Mouse (Mus musculus): ENCODE measurements around the gene Tnpo2.
"Not testable (repeated sequence)": the region's sequence is repeated elsewhere in the genome, so short reads cannot be mapped to it uniquely, and the experiment has no call there.

The Tnpo2 gene

DNA sequence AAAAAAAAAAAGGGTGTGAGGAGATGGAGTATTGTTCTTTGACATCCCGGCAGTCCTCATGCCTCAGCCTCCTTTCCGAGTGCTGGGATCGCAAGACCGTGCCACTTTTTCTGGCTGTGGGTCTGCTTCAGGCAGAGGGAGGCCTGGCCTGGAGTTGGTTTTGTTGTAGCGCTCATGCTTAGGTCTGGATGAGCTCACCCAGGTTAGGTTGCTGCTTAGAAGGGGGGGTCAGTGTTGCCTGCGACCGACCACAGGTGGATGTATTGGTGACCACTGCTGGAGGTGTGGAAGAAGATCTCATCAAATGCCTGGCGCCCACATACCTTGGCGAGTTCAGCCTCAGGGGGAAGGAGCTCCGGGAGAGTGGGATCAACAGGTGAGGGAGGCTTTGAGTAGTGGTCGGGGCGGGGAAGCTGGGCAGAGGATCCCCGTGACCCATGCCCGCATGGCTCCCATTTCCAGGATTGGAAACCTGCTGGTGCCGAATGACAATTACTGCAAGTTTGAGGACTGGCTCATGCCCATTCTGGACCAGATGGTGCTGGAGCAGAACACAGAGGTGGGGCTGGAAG is 36.4 kb downstream of the Tnpo2 start:
- DNase-seq (ENCODE audit: low spot score) = no peak

DNA sequence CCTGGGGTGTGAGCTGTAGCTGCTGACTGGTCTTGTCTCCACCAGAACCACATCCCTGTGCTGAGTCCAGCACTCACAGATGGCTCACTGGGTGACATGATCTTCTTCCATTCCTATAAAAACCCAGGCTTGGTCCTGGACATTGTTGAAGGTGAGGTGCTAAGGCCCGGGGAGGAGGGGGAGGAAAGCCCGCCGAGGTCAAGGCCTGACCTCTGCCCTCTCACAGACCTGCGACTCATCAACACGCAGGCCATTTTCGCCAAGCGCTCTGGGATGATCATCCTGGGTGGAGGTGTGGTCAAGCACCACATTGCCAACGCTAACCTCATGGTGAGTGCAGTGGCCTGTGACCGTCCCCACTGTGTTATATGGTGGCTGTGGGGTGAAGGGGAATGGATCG is 37.5 kb downstream of the Tnpo2 start:
- DNase-seq (ENCODE audit: low spot score) = no peak

DNA sequence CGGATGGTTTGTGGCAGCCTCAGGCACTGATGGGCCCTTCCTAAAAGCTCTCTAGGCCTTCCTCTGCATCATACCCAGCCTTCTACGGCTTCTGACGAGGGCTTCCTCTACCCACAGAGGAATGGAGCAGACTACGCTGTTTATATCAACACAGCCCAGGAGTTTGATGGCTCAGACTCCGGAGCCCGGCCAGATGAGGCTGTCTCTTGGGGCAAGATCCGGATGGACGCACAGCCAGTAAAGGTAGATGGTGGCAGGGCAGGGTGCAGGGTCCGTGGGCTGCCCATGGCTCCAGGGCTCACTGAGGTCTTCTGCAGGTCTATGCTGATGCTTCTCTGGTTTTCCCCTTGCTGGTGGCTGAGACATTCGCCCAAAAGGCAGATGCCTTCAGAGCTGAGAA is 37.9 kb downstream of the Tnpo2 start:
- DNase-seq (ENCODE audit: low spot score) = no peak

DNA sequence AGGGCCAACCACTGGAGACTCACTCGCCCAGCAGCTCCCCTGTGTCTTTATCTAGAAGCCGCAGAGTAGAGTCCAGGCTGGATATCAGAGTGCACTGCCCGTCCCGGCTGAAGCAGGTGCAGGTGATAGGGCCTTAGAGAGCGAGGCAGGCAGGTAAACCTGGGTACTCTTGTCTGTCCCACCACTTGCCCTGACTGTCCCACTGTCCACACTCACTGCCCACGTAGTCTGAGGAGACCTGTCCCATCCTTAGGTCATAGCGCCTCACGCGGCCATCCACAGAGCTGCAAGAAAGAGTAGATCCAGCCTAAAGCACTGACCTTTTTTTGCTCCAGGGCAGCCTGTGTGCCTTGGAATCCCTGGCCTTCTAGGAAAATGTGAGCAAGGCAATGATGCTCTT is 39.3 kb downstream of the Tnpo2 start:
- peak; percentile 54 for DNase-seq (ENCODE audit: low spot score)

- DNase-seq (ENCODE audit: low spot score) = peak; percentile 92
These were observed 40.3 kb downstream of the Tnpo2 start for GRCm38 (mm10) chr8:85076993-85077392.

DNA sequence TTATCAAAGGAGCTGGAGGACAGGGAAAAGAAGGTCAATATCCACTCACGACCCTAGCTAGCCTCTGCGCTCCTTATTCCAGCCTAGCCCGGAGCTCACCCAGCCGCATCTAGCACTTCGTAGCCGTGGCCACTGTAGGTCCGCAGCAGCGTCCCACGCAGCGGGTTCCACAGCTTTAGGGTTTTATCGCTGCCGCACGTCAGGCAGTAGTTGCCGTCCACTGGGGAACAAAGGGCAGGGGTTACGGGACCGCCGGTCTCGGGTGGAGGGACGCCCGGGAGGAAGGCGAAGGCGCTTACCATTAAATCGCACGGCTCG is 43.5 kb downstream of the Tnpo2 start:
- no peak for DNase-seq (ENCODE audit: low spot score)

- peak; percentile 85 for DNase-seq (ENCODE audit: low spot score)
These were observed 44.0 kb downstream of the Tnpo2 start, which contains the start of gene Wdr83os for GRCm38 (mm10) chr8:85080532-85081215. Gene Wdr83os, plus strand, starts transcription at chr8:85080740.

DNA sequence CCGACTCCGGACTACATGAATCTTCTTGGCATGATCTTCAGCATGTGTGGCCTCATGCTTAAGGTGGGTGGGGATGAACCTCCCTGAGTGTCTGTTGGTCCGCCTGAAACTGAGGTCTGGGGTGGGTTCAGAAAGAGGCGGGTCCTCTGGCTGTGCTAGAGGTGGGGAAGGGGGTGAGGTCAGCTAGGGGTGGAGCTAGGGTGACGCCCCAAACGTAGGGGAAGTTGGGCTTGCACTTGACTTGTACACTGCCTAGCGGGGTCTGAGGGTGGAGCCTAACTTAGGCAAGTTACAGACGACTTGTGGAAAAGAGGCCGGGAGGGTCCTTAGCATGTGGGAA is 44.5 kb downstream of the Tnpo2 start, which contains the start of gene Wdr83:
Gene Wdr83, minus strand, starts transcription at position 91 of the 340 bp plus-strand sequence.
- no peak for DNase-seq (ENCODE audit: low spot score)

GRCm38 (mm10) chr8:85082169-85082568 is 45.5 kb downstream of the Tnpo2 start:
- not testable (repeated sequence) for DNase-seq (ENCODE audit: low spot score)

- DNase-seq (ENCODE audit: low spot score) = peak; percentile 98
These were observed 46.5 kb downstream of the Tnpo2 start, which contains the start of gene Man2b1 for GRCm38 (mm10) chr8:85083108-85083813. Gene Man2b1, plus strand, starts transcription at chr8:85083270.

- DNase-seq (ENCODE audit: low spot score) = no peak
These were observed 47.9 kb downstream of the Tnpo2 start for GRCm38 (mm10) chr8:85084633-85085032.

- no peak for DNase-seq (ENCODE audit: low spot score)
These were observed 49.5 kb downstream of the Tnpo2 start for GRCm38 (mm10) chr8:85086238-85086637.

DNA sequence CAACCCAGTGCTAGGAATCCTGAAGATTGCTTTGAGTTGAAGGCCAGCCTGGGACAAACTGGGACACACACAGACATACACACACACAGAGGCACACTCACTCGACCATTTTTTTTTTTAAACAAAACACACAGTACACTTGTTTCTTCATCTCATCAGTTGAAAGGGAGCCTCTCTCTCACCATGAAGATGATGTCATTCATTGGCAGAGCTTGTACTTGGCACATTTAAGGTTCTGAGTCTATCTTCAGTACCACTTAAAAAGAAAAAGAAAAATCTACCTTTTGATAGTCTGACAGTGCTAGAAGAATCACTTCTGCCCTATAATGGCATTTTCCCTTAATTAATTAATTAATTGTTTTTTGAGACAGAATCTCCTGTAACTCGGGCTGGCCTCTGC is 52.1 kb downstream of the Tnpo2 start:
- DNase-seq (ENCODE audit: low spot score) = peak; percentile 48

DNA sequence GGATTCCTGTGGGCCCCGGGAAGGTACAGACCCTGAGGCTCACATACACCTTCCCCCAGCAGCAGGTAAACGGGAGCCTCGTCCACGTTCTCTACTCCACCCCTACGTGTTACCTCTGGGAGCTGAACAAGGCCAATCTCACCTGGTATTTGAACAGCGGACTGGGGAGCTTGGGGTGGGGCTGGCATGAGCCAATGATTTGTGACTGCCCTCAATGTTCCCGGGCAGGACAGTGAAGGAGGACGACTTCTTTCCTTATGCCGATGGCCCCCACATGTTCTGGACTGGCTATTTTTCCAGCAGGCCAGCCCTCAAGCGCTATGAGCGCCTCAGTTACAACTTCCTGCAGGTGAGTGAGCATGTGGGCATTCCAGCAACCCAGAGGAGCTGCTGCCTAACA is 54.1 kb downstream of the Tnpo2 start:
- no peak for DNase-seq (ENCODE audit: low spot score)

GRCm38 (mm10) chr8:85091526-85092090 is 54.9 kb downstream of the Tnpo2 start:
- DNase-seq (ENCODE audit: low spot score) = no peak

DNA sequence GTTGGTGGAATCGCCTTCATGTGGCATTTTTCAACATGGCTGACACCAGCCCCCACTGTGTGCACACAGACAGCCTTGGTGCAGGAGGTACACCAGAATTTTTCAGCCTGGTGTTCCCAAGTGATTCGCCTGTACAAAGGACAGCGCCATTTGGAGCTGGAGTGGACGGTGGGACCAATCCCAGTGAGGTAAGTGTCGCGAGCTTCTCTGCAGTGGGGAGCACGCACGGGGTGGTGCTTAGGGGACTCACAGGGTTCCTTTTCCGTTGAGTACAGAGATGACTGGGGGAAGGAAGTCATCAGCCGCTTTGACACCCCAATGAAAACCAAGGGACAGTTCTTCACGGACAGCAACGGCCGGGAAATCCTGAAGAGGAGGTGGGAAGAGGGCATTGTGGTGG is 58.3 kb downstream of the Tnpo2 start:
- DNase-seq (ENCODE audit: low spot score) = no peak

DNA sequence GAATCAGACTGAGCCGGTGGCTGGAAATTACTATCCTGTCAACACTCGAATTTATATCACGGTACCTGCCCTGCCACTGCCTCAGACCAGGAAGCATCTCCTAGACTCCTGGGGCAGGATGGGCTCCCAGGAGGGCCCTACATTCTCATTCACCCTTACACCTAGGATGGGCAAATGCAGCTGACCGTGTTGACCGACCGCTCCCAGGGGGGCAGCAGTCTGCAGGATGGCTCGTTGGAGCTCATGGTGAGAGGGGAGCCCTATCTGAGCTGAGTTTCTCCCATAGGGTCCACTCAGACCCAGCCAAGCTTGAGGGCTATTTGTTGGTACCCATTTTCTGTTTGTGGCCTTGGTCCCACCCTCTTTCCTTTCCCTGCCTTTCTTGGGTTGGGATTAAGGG is 58.9 kb downstream of the Tnpo2 start:
- DNase-seq (ENCODE audit: low spot score) = no peak

DNA sequence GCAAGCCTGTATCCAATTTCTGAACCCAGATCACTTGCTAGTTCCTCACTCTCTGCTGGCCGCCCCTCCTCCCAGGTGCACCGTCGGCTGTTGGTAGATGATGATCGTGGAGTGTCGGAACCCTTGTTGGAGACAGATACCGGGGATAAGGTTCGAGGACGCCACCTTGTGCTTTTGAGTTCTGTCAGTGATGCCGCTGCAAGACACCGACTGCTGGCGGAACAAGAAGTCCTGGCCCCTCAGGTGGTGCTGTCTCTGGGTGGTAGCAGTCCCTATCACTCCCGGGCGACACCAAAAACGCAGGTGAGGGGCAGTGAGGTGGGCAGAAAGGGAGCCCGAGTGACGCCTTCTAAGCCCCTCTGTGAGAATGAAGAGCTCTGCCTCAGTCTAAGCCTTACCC is 59.5 kb downstream of the Tnpo2 start:
- DNase-seq (ENCODE audit: low spot score) = no peak

- no peak for DNase-seq (ENCODE audit: low spot score)
These were observed 60.1 kb downstream of the Tnpo2 start for GRCm38 (mm10) chr8:85096850-85097249.

GRCm38 (mm10) chr8:85100076-85100665 is 63.5 kb downstream of the Tnpo2 start:
- no peak for DNase-seq (ENCODE audit: low spot score)
